Mouse (Mus musculus) frontal cortex, postnatal 10 days (tissue): ENCODE results near the gene Plpp7.
A peak's percentile ranks its signal among the peaks of the same experiment; 100 is the strongest.

Experiments used
- DNase-seq, 2 experiments: peaks; one replicate each; pipeline ENCODE4 v3.0.0; 2022; ENCODE audit warnings: low spot score in 2 of 2, mixed read lengths in 1 of 2

Gene Plpp7

GRCm38 (mm10) chr2:32068811-32069607 is 26.3 kb upstream of the Plpp7 start:
- no peak for DNase-seq

- DNase-seq, result no peak
Observed at GRCm38 (mm10) chr2:32070747-32071146, 24.6 kb upstream of the Plpp7 start.

GRCm38 (mm10) chr2:32074404-32074803 is 20.9 kb upstream of the Plpp7 start:
- DNase-seq, result peak in 1 of 2 experiments; percentile 46

- DNase-seq, result no peak
Observed at GRCm38 (mm10) chr2:32075368-32075767, 20.0 kb upstream of the Plpp7 start.

GRCm38 (mm10) chr2:32077744-32078143 is 17.6 kb upstream of the Plpp7 start:
- no peak for DNase-seq

- no peak for DNase-seq
Observed at GRCm38 (mm10) chr2:32078522-32078921, 16.8 kb upstream of the Plpp7 start.

- no peak for DNase-seq
Observed at GRCm38 (mm10) chr2:32079191-32079725, 16.1 kb upstream of the Plpp7 start.

- no peak for DNase-seq
Observed at GRCm38 (mm10) chr2:32080681-32081080, 14.6 kb upstream of the Plpp7 start.

- no peak for DNase-seq
Observed at GRCm38 (mm10) chr2:32081296-32081929, 13.9 kb upstream of the Plpp7 start.

- no peak for DNase-seq
Observed at GRCm38 (mm10) chr2:32082229-32082628, 13.1 kb upstream of the Plpp7 start.

GRCm38 (mm10) chr2:32083159-32084011 is 11.9 kb upstream of the Plpp7 start:
- DNase-seq, result no peak

- peak in 1 of 2 experiments; percentile 29 for DNase-seq
Observed at GRCm38 (mm10) chr2:32084111-32084871, 11.0 kb upstream of the Plpp7 start, which contains the start of gene Fam78a. Gene Fam78a (minus strand): TSS chr2:32084857.

- no peak for DNase-seq
Observed at GRCm38 (mm10) chr2:32084872-32085199, 10.5 kb upstream of the Plpp7 start.

- no peak for DNase-seq
Observed at GRCm38 (mm10) chr2:32085231-32085630, 10.1 kb upstream of the Plpp7 start.

- DNase-seq, result no peak
Observed at GRCm38 (mm10) chr2:32087606-32088005, 7.7 kb upstream of the Plpp7 start.

GRCm38 (mm10) chr2:32088372-32088981 is 6.9 kb upstream of the Plpp7 start:
- DNase-seq, result no peak

- no peak for DNase-seq
Observed at GRCm38 (mm10) chr2:32089606-32090005, 5.7 kb upstream of the Plpp7 start.

GRCm38 (mm10) chr2:32090145-32090544 is 5.2 kb upstream of the Plpp7 start:
- no peak for DNase-seq

GRCm38 (mm10) chr2:32091956-32092355 is 3.4 kb upstream of the Plpp7 start:
- no peak for DNase-seq

GRCm38 (mm10) chr2:32094001-32094707 is 1.2 kb upstream of the Plpp7 start:
- no peak for DNase-seq
